11 mouse cellular contexts compared by ENCODE assay signal in the genomic region with DNA sequence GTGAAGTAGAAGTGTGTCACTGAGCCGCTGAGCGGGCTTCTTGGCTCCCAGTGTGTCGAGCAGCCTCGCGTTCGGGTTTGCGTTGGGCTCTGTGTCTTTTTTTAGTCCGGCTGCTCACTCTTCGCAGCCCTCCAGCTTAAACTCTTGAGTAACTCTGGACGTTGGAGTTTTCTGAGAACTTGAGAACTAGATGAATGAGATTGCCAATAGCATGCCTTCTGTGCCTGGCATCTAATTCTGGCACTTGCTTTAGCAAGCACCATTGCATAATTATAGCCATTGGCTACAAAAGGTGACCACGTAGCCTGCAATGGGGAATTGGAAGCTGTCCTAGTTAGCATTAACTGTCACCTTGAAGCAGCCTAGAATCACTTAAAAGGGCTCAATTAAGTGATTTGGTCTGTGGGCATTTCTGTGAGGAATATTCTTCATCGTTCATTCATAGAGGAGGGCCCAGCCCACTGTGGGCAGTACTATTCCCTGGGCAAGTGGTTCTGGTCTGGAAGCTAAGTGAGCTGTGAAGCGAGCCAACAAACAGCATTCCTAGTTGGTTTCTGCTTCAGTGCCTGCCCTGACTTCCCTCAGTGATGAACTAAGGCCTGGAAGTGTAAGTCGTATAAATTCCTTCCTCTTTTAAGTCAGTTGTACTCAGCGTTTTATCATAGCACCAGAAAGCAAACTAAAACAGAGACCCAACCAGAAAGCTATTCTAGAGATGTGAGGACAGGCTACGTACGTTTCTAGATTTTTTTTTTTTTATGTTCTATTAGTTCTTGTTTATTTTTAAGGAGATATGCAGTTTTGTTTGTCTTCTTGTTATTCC.
DNase-seq lines count a peak whose midpoint lies in the region.
"Had no signal": no experiment of that assay in that cellular context is flagged by ENCODE, and none has a peak within 500 bp of the region (broad histone marks: within the 10 kb centered on the region; RNA-seq: fewer than 3 reads in every experiment).

No protein-coding gene starts in this region.

- H3K27ac ChIP-seq in midbrain, embryonic 10.5 days (replicated peaks) = no peak overlapping the region
- no peak overlapping the region for H3K27ac ChIP-seq in embryonic facial prominence, embryonic 10.5 days (replicated peaks)
- H3K27ac ChIP-seq: hindbrain, embryonic 15.5 days; liver, embryonic 14.5 days; neural tube, embryonic 12.5 days had no signal

- peak; percentile 15 for DNase-seq in cerebellum, adult 9-10 months
- no peak for DNase-seq in cerebellum, adult 11-12 months
- peak; percentile 65 for DNase-seq in right cerebral cortex, adult 18-20 months
- DNase-seq in right cerebral cortex, postnatal 4 days = no peak
- peak; percentile 58 to 76 for DNase-seq in left cerebral cortex, adult 9 months (ENCODE audit: low spot score in 2 of 2)
- no peak for DNase-seq in midbrain, embryonic 10.5 days (ENCODE audit: low spot score)
- no peak for DNase-seq in spleen, postnatal 14 days (ENCODE audit: low spot score in 2 of 2)
- no peak for DNase-seq in embryonic facial prominence, embryonic 10.5 days (ENCODE audit: low spot score)

- 0 out of 2 replicates have a peak, but pooled peaks cover 3% of the 10 kb centered on the region for H3K36me3 ChIP-seq in midbrain, embryonic 10.5 days
- 0 out of 2 replicates have a peak, but pooled peaks cover 4% of the 10 kb centered on the region for H3K36me3 ChIP-seq in embryonic facial prominence, embryonic 10.5 days (replicated peaks)
- H3K36me3 ChIP-seq: hindbrain, embryonic 15.5 days; neural tube, embryonic 12.5 days had no signal

- H3K4me3 ChIP-seq in midbrain, embryonic 10.5 days = no peak overlapping the region
- H3K4me3 ChIP-seq in embryonic facial prominence, embryonic 10.5 days = no peak overlapping the region
- H3K4me3 ChIP-seq: hindbrain, embryonic 15.5 days; neural tube, embryonic 12.5 days had no signal

- no peaks in the 10 kb centered on the region for H3K9me3 ChIP-seq in midbrain, embryonic 10.5 days (replicated peaks)
- no peaks in the 10 kb centered on the region for H3K9me3 ChIP-seq in embryonic facial prominence, embryonic 10.5 days
- H3K9me3 ChIP-seq: hindbrain, embryonic 15.5 days; neural tube, embryonic 12.5 days had no signal

- 95% methylated on average over 17 of the region's 17 CpGs for WGBS in midbrain, embryonic 10.5 days
- WGBS in embryonic facial prominence, embryonic 10.5 days = 92% methylated on average over 17 of the region's 17 CpGs

- peaks cover 19% of the 10 kb centered on the region for H3K4me1 ChIP-seq in midbrain, embryonic 10.5 days
- H3K4me1 ChIP-seq in embryonic facial prominence, embryonic 10.5 days = peaks cover 42% of the 10 kb centered on the region
- H3K4me1 ChIP-seq: neural tube, embryonic 12.5 days had no signal

- no peaks in the 10 kb centered on the region for H3K27me3 ChIP-seq in midbrain, embryonic 10.5 days (ENCODE audit: low read depth, poor library complexity, severe bottlenecking)
- no peaks in the 10 kb centered on the region for H3K27me3 ChIP-seq in embryonic facial prominence, embryonic 10.5 days (replicated peaks; ENCODE audit: low read depth, poor library complexity, severe bottlenecking)
- H3K27me3 ChIP-seq: hindbrain, embryonic 15.5 days; neural tube, embryonic 12.5 days had no signal

Comparison
In these comparisons a context has a peak if more than half of its experiments do, and no peak if none do; other contexts are left out.
1. DNase-seq: peak in cerebellum, adult 9-10 months (single experiment), right cerebral cortex, adult 18-20 months (single experiment) and left cerebral cortex, adult 9 months (2 of 2); none in cerebellum, adult 11-12 months (single experiment), right cerebral cortex, postnatal 4 days (single experiment), midbrain, embryonic 10.5 days (single experiment), spleen, postnatal 14 days (0 of 2) and embryonic facial prominence, embryonic 10.5 days (single experiment).